ENCODE assay signal across 9 mouse cellular contexts in genomic region chr17:56010255-56010654, GRCm38 (mm10). TPM values are rescaled to one million over a fixed set of nuclear protein-coding genes. Genes with fewer than 3 reads are reported as not detected.
DNase-seq lines count a peak whose midpoint lies in the region; ATAC-seq and TF ChIP-seq lines count a peak whose summit lies in the region.
"Had no signal": no experiment of that assay in that cellular context is flagged by ENCODE, and none has a peak within 500 bp of the region (broad histone marks: within the 10 kb centered on the region; RNA-seq: fewer than 3 reads in every experiment).

No protein-coding gene starts in this region.

- peak overlapping the region; percentile 96 for H3K4me2 ChIP-seq in heart, embryonic 14.5 days (ENCODE audit: low read length)
- H3K4me2 ChIP-seq in hindbrain, embryonic 13.5 days = peak overlapping the region; percentile 91
- peak overlapping the region; percentile 96 for H3K4me2 ChIP-seq in midbrain, embryonic 12.5 days (replicated peaks)

- no peak for TF ChIP-seq CTCF in bone marrow macrophage, adult 2 months (IDR thresholded peaks at IDR 0.05; ENCODE audit: low read depth, low read length)

- H3K4me3 ChIP-seq in heart, embryonic 14.5 days (ENCODE audit: control insufficient read depth in 1 of 2, insufficient read depth in 1 of 2, low read depth in 1 of 2, low read length in 2 of 2) = peak overlapping the region in 1 of 2 experiments; percentile 69; a peak in 1 of 4 replicates
- peak overlapping the region; percentile 76 for H3K4me3 ChIP-seq in bone marrow macrophage, adult 2 months (ENCODE audit: insufficient read depth, low read length)
- H3K4me3 ChIP-seq in hindbrain, embryonic 13.5 days = peak overlapping the region; percentile 79
- peak overlapping the region; percentile 59 for H3K4me3 ChIP-seq in midbrain, embryonic 12.5 days

- no peak for ATAC-seq in heart, embryonic 14.5 days (ENCODE audit: insufficient number of reproducible peaks, insufficient read depth, low FRiP score, low read depth)
- no peak for ATAC-seq in hindbrain, embryonic 13.5 days (ENCODE audit: low FRiP score)
- ATAC-seq in midbrain, embryonic 12.5 days (ENCODE audit: low FRiP score, low read depth) = no peak
- no peak for ATAC-seq in cerebellum, adult (ENCODE audit: insufficient number of reproducible peaks, low FRiP score, low TSS enrichment)

- 0 out of 4 replicates have a peak overlapping the region, but pooled peaks of 1 of the 2 experiments have one; percentile 10 for H3K27ac ChIP-seq in heart, embryonic 14.5 days (replicated peaks in 1 of 2; ENCODE audit: control insufficient read depth in 1 of 2, insufficient read depth in 1 of 2, low read depth in 2 of 2, low read length in 2 of 2)
- H3K27ac ChIP-seq in bone marrow macrophage, adult 2 months (ENCODE audit: insufficient read depth, low read depth, low read length) = no peak overlapping the region
- peak overlapping the region; percentile 99; the same call in 1 of the 2 replicates for H3K27ac ChIP-seq in hindbrain, embryonic 13.5 days
- peak overlapping the region; percentile 97; the same call in 1 of the 2 replicates for H3K27ac ChIP-seq in midbrain, embryonic 12.5 days (replicated peaks)

- TF ChIP-seq POLR2A in bone marrow macrophage, adult 2 months (IDR thresholded peaks at IDR 0.05; ENCODE audit: borderline replicate concordance, low read depth, low read length) = no peak

- peaks cover 14 to 21% of the 10 kb centered on the region in 2 experiments for H3K4me1 ChIP-seq in heart, embryonic 14.5 days (ENCODE audit: control insufficient read depth in 2 of 2, insufficient read depth in 2 of 2, low read length in 2 of 2)
- H3K4me1 ChIP-seq in bone marrow macrophage, adult 2 months (ENCODE audit: control insufficient read depth, insufficient read depth, low read length) = peaks cover 7% of the 10 kb centered on the region
- peaks cover 41% of the 10 kb centered on the region for H3K4me1 ChIP-seq in hindbrain, embryonic 13.5 days (replicated peaks)
- peaks cover 33% of the 10 kb centered on the region for H3K4me1 ChIP-seq in midbrain, embryonic 12.5 days

- intact Hi-C loops in heart, postnatal 14 days (cut with DNase I) = loop anchor here (1.0 to 10.0 kb wide), 3 partner anchors 34 to 305 kb away; no protein-coding TSS in a partner anchor
- intact Hi-C loops in gastrocnemius, postnatal 14 days (cut with DNase I; ENCODE audit: low total_unique reads) = loop anchor here (5.0 kb wide), 1 partner anchor 33 kb away; no protein-coding TSS in a partner anchor

- peaks cover 35% of the 10 kb centered on the region for H3K36me3 ChIP-seq in heart, embryonic 14.5 days (ENCODE audit: control insufficient read depth, insufficient read depth, low read length)
- H3K36me3 ChIP-seq in hindbrain, embryonic 13.5 days = peaks cover 41% of the 10 kb centered on the region
- H3K36me3 ChIP-seq in midbrain, embryonic 12.5 days = peaks cover 44% of the 10 kb centered on the region

- DNase-seq in heart, postnatal 14 days = no peak
- DNase-seq in frontal cortex, postnatal 10 days (ENCODE audit: low spot score in 2 of 2) = no peak
- no peak for DNase-seq in gastrocnemius, postnatal 14 days

- H3K9me3 ChIP-seq in heart, embryonic 14.5 days (ENCODE audit: control insufficient read depth, low read length) = no peaks in the 10 kb centered on the region
- H3K9me3 ChIP-seq in hindbrain, embryonic 13.5 days = no peaks in the 10 kb centered on the region
- no peaks in the 10 kb centered on the region for H3K9me3 ChIP-seq in midbrain, embryonic 12.5 days

- H3K27me3 ChIP-seq in heart, embryonic 14.5 days (ENCODE audit: control insufficient read depth, insufficient read depth, low read length) = no peaks in the 10 kb centered on the region
- 0 out of 2 replicates have a peak, but pooled peaks cover 3% of the 10 kb centered on the region for H3K27me3 ChIP-seq in hindbrain, embryonic 13.5 days
- peaks cover 2% of the 10 kb centered on the region; the same call in 1 of the 2 replicates for H3K27me3 ChIP-seq in midbrain, embryonic 12.5 days

- peak overlapping the region; percentile 74 for H3K9ac ChIP-seq in heart, embryonic 14.5 days (ENCODE audit: low read length)
- H3K9ac ChIP-seq in hindbrain, embryonic 13.5 days = peak overlapping the region; percentile 93
- peak overlapping the region; percentile 75 for H3K9ac ChIP-seq in midbrain, embryonic 12.5 days (replicated peaks)

- WGBS in heart, embryonic 14.5 days = 68% methylated on average over 14 of the region's 14 CpGs
- 73% methylated on average over 14 of the region's 14 CpGs for WGBS in hindbrain, embryonic 13.5 days
- WGBS in midbrain, embryonic 12.5 days = 78% methylated on average over 14 of the region's 14 CpGs

RNA-seq across cellular contexts. Expression of gene Mpnd, which starts 4.7 kb away (rescaled TPM):
- 73.9 and 84.4 TPM in 2 replicates for polyA plus RNA-seq in heart, embryonic 14.5 days (2014; fragmentation: Nextera tagmentation; extraction: Ambion mirVana)
- 10 to 100 TPM; 44.1 to 49.9 TPM for total RNA-seq in heart, postnatal 14 days (2021)
- polyA plus RNA-seq in bone marrow macrophage, adult 2 months (2012; ENCODE audit: insufficient read depth, insufficient read length, missing spikeins) = 41.5 and 52.8 TPM in 2 replicates
- 159 and 163 TPM in 2 replicates for polyA plus RNA-seq in hindbrain, embryonic 13.5 days (2015; fragmentation: Nextera tagmentation; extraction: Ambion mirVana)
- 195 and 205 TPM in 2 replicates for polyA plus RNA-seq in midbrain, embryonic 12.5 days (2016; fragmentation: Nextera tagmentation; extraction: Ambion mirVana)
- total RNA-seq in gastrocnemius, postnatal 14 days (2021) = 10 to 100 TPM; 32.8 to 38.4 TPM

RNA-seq across cellular contexts. Expression of gene Stap2, which starts 4.9 kb away (rescaled TPM):
- polyA plus RNA-seq in heart, embryonic 14.5 days (2014; fragmentation: Nextera tagmentation; extraction: Ambion mirVana) = 15.9 and 16.6 TPM in 2 replicates
- 10 to 100 TPM; 15.9 to 17.9 TPM for total RNA-seq in heart, postnatal 14 days (2021)
- polyA plus RNA-seq in bone marrow macrophage, adult 2 months (2012; ENCODE audit: insufficient read depth, insufficient read length, missing spikeins) = 0.98 and 1.5 TPM in 2 replicates
- 5.7 and 5.8 TPM in 2 replicates for polyA plus RNA-seq in hindbrain, embryonic 13.5 days (2015; fragmentation: Nextera tagmentation; extraction: Ambion mirVana)
- 4.7 and 5.7 TPM in 2 replicates for polyA plus RNA-seq in midbrain, embryonic 12.5 days (2016; fragmentation: Nextera tagmentation; extraction: Ambion mirVana)
- 1 to 10 TPM; 3.9 to 4.4 TPM for total RNA-seq in gastrocnemius, postnatal 14 days (2021)

RNA-seq across cellular contexts. Expression of gene Fsd1, which starts 23.9 kb away (rescaled TPM):
- polyA plus RNA-seq in heart, embryonic 14.5 days (2014; fragmentation: Nextera tagmentation; extraction: Ambion mirVana) = 1.6 and 1.8 TPM in 2 replicates
- under 1 TPM in 1 of 2 experiments, not detected in 1; 0.74 TPM for total RNA-seq in heart, postnatal 14 days (2021)
- not detected in 2 replicates for polyA plus RNA-seq in bone marrow macrophage, adult 2 months (2012; ENCODE audit: insufficient read depth, insufficient read length, missing spikeins)
- 159 and 172 TPM in 2 replicates for polyA plus RNA-seq in hindbrain, embryonic 13.5 days (2015; fragmentation: Nextera tagmentation; extraction: Ambion mirVana)
- polyA plus RNA-seq in midbrain, embryonic 12.5 days (2016; fragmentation: Nextera tagmentation; extraction: Ambion mirVana) = 89.8 and 98.3 TPM in 2 replicates
- total RNA-seq in gastrocnemius, postnatal 14 days (2021) = under 1 TPM in 1 of 2 experiments, not detected in 1; 0.55 TPM
- total RNA-seq: gastrocnemius, postnatal 25 days had no signal

RNA-seq across cellular contexts. Expression of gene Sh3gl1, which starts 26.2 kb away (rescaled TPM):
- polyA plus RNA-seq in heart, embryonic 14.5 days (2014; fragmentation: Nextera tagmentation; extraction: Ambion mirVana) = 63.6 and 70.5 TPM in 2 replicates
- 10 to 100 TPM; 23.0 to 24.1 TPM for total RNA-seq in heart, postnatal 14 days (2021)
- 98.2 and 99.0 TPM in 2 replicates for polyA plus RNA-seq in bone marrow macrophage, adult 2 months (2012; ENCODE audit: insufficient read depth, insufficient read length, missing spikeins)
- 116 and 118 TPM in 2 replicates for polyA plus RNA-seq in hindbrain, embryonic 13.5 days (2015; fragmentation: Nextera tagmentation; extraction: Ambion mirVana)
- 131 and 138 TPM in 2 replicates for polyA plus RNA-seq in midbrain, embryonic 12.5 days (2016; fragmentation: Nextera tagmentation; extraction: Ambion mirVana)
- 10 to 100 TPM; 18.3 to 20.4 TPM for total RNA-seq in gastrocnemius, postnatal 14 days (2021)

RNA-seq across cellular contexts. Expression of gene Chaf1a, which starts 30.0 kb away (rescaled TPM):
- 9.0 and 9.2 TPM in 2 replicates for polyA plus RNA-seq in heart, embryonic 14.5 days (2014; fragmentation: Nextera tagmentation; extraction: Ambion mirVana)
- 1 to 10 TPM; 2.6 to 3.4 TPM for total RNA-seq in heart, postnatal 14 days (2021)
- 11.5 and 14.1 TPM in 2 replicates for polyA plus RNA-seq in bone marrow macrophage, adult 2 months (2012; ENCODE audit: insufficient read depth, insufficient read length, missing spikeins)
- polyA plus RNA-seq in hindbrain, embryonic 13.5 days (2015; fragmentation: Nextera tagmentation; extraction: Ambion mirVana) = 6.1 and 6.9 TPM in 2 replicates
- 32.5 and 34.5 TPM in 2 replicates for polyA plus RNA-seq in midbrain, embryonic 12.5 days (2016; fragmentation: Nextera tagmentation; extraction: Ambion mirVana)
- total RNA-seq in gastrocnemius, postnatal 14 days (2021) = 1 to 10 TPM; 1.8 to 2.3 TPM

Comparison
In these comparisons a context has a peak if more than half of its experiments do, and no peak if none do; other contexts are left out.
1. RNA of gene Fsd1, which starts 23.9 kb away (polyA plus RNA-seq): 159 to 172 TPM in hindbrain, embryonic 13.5 days and 89.8 to 98.3 TPM in midbrain, embryonic 12.5 days; 1.6 to 1.8 TPM in heart, embryonic 14.5 days and not detected in bone marrow macrophage, adult 2 months; every median in the first group is over 10 times any median in the second.
2. Peak in every context shown above with its lines, with median percentiles within 50 percentile points of each other: H3K4me2 ChIP-seq and H3K9ac ChIP-seq.